Mouse (Mus musculus): ENCODE data around the gene Tmem184b. TPM values are rescaled to one million over a fixed set of nuclear protein-coding genes. Genes with fewer than 3 reads are reported as not detected.

Gene Tmem184b
- polyA plus RNA-seq, 2 experiments = 67.9 to 121 TPM

GRCm38 (mm10) chr15:79414513-79414912, 11.1 kb upstream of the Tmem184b start:
- H3K36me3 ChIP-seq (ENCODE audit: control insufficient read depth, insufficient read depth, low read length) = peaks cover 20% of the 10 kb centered on the region
- ATAC-seq (ENCODE audit: low FRiP score, low read depth) (no peak), DNase-seq (ENCODE audit: low spot score) (no peak)
- 33% methylated on average over 4 of the region's 4 CpGs for WGBS
- H3K4me2 ChIP-seq (replicated peaks; ENCODE audit: low read depth, low read length, severe bottlenecking) = no peak overlapping the region
- H3K4me3 ChIP-seq (replicated peaks; ENCODE audit: low read length) = no peak overlapping the region
- H3K9me3 ChIP-seq (ENCODE audit: control insufficient read depth, low read length) = no peaks in the 10 kb centered on the region
- H3K27me3 ChIP-seq (ENCODE audit: control insufficient read depth, insufficient read depth, low read length) = no peaks in the 10 kb centered on the region
- no peak overlapping the region for H3K9ac ChIP-seq (ENCODE audit: low read depth, low read length, severe bottlenecking)
- no peak overlapping the region for H3K27ac ChIP-seq (replicated peaks; ENCODE audit: low read depth, low read length)
- no peaks in the 10 kb centered on the region for H3K4me1 ChIP-seq (ENCODE audit: control insufficient read depth, insufficient read depth, low read length)
- TF ChIP-seq POLR2A (IDR thresholded peaks at IDR 0.05; ENCODE audit: borderline replicate concordance, extremely low read depth, insufficient read depth, insufficient read length) = no peak

GRCm38 (mm10) chr15:79413802-79414201, 10.4 kb upstream of the Tmem184b start:
- Histone ChIP-seq H3K27ac (replicated peaks; ENCODE audit: low read depth, low read length) (no peak overlapping the region), H3K9ac (ENCODE audit: low read depth, low read length, severe bottlenecking) (no peak overlapping the region), H3K9me3 (ENCODE audit: control insufficient read depth, low read length) (no peaks in the 10 kb centered on the region), H3K4me1 (ENCODE audit: control insufficient read depth, insufficient read depth, low read length) (no peaks in the 10 kb centered on the region), H3K4me2 (replicated peaks; ENCODE audit: low read depth, low read length, severe bottlenecking) (no peak overlapping the region), H3K27me3 (ENCODE audit: control insufficient read depth, insufficient read depth, low read length) (no peaks in the 10 kb centered on the region), H3K36me3 (ENCODE audit: control insufficient read depth, insufficient read depth, low read length) (peaks cover 13% of the 10 kb centered on the region), H3K4me3 (replicated peaks; ENCODE audit: low read length) (no peak overlapping the region)
- ATAC-seq (ENCODE audit: low FRiP score, low read depth) (no peak), DNase-seq (ENCODE audit: low spot score) (no peak)
- TF ChIP-seq POLR2A (IDR thresholded peaks at IDR 0.05; ENCODE audit: borderline replicate concordance, extremely low read depth, insufficient read depth, insufficient read length) = no peak
- 72% methylated on average over 8 of the region's 8 CpGs for WGBS

- TF ChIP-seq POLR2A (IDR thresholded peaks at IDR 0.05; ENCODE audit: borderline replicate concordance, extremely low read depth, insufficient read depth, insufficient read length) = no peak
- H3K9me3 ChIP-seq (ENCODE audit: control insufficient read depth, low read length) = no peaks in the 10 kb centered on the region
- H3K4me1 ChIP-seq (ENCODE audit: control insufficient read depth, insufficient read depth, low read length) = no peaks in the 10 kb centered on the region
- H3K9ac ChIP-seq (ENCODE audit: low read depth, low read length, severe bottlenecking) = no peak overlapping the region
- WGBS = 86% methylated on average over 3 of the region's 3 CpGs
- H3K4me3 ChIP-seq (replicated peaks; ENCODE audit: low read length) = no peak overlapping the region
- H3K4me2 ChIP-seq (replicated peaks; ENCODE audit: low read depth, low read length, severe bottlenecking) = no peak overlapping the region
- H3K36me3 ChIP-seq (ENCODE audit: control insufficient read depth, insufficient read depth, low read length) = peaks cover 7% of the 10 kb centered on the region
- no peaks in the 10 kb centered on the region for H3K27me3 ChIP-seq (ENCODE audit: control insufficient read depth, insufficient read depth, low read length)
- DNase-seq (ENCODE audit: low spot score) = no peak
- ATAC-seq (ENCODE audit: low FRiP score, low read depth) = no peak
- H3K27ac ChIP-seq (replicated peaks; ENCODE audit: low read depth, low read length) = no peak overlapping the region
These were observed 9.8 kb upstream of the Tmem184b start for GRCm38 (mm10) chr15:79413201-79413600.

GRCm38 (mm10) chr15:79411363-79412065, 8.1 kb upstream of the Tmem184b start:
- Histone ChIP-seq H3K9me3 (ENCODE audit: control insufficient read depth, low read length) (no peaks in the 10 kb centered on the region), H3K4me1 (ENCODE audit: control insufficient read depth, insufficient read depth, low read length) (no peaks in the 10 kb centered on the region), H3K4me2 (replicated peaks; ENCODE audit: low read depth, low read length, severe bottlenecking) (no peak overlapping the region), H3K27me3 (ENCODE audit: control insufficient read depth, insufficient read depth, low read length) (no peaks in the 10 kb centered on the region), H3K27ac (replicated peaks; ENCODE audit: low read depth, low read length) (no peak overlapping the region), H3K9ac (ENCODE audit: low read depth, low read length, severe bottlenecking) (no peak overlapping the region), H3K36me3 (ENCODE audit: control insufficient read depth, insufficient read depth, low read length) (no peaks in the 10 kb centered on the region), H3K4me3 (replicated peaks; ENCODE audit: low read length) (no peak overlapping the region)
- WGBS = 58% methylated on average over 10 of the region's 10 CpGs
- DNase-seq (ENCODE audit: low spot score) (no peak), ATAC-seq (ENCODE audit: low FRiP score, low read depth) (no peak)
- no peak for TF ChIP-seq POLR2A (IDR thresholded peaks at IDR 0.05; ENCODE audit: borderline replicate concordance, extremely low read depth, insufficient read depth, insufficient read length)

- H3K4me3 ChIP-seq (replicated peaks; ENCODE audit: low read length) = no peak overlapping the region
- no peaks in the 10 kb centered on the region for H3K9me3 ChIP-seq (ENCODE audit: control insufficient read depth, low read length)
- ATAC-seq (ENCODE audit: low FRiP score, low read depth) (no peak), DNase-seq (ENCODE audit: low spot score) (no peak)
- H3K27me3 ChIP-seq (ENCODE audit: control insufficient read depth, insufficient read depth, low read length) = no peaks in the 10 kb centered on the region
- peaks cover under 1% of the 10 kb centered on the region; the same call in 1 of the 2 replicates for H3K4me1 ChIP-seq (ENCODE audit: control insufficient read depth, insufficient read depth, low read length)
- TF ChIP-seq POLR2A (IDR thresholded peaks at IDR 0.05; ENCODE audit: borderline replicate concordance, extremely low read depth, insufficient read depth, insufficient read length) = no peak
- H3K4me2 ChIP-seq (replicated peaks; ENCODE audit: low read depth, low read length, severe bottlenecking) = no peak overlapping the region
- H3K27ac ChIP-seq (replicated peaks; ENCODE audit: low read depth, low read length) = no peak overlapping the region
- no peaks in the 10 kb centered on the region for H3K36me3 ChIP-seq (ENCODE audit: control insufficient read depth, insufficient read depth, low read length)
- WGBS = 81% methylated on average over 4 of the region's 4 CpGs
- no peak overlapping the region for H3K9ac ChIP-seq (ENCODE audit: low read depth, low read length, severe bottlenecking)
These were observed 5.8 kb upstream of the Tmem184b start for GRCm38 (mm10) chr15:79409077-79409573.
